Mouse (Mus musculus) intestine, postnatal 0 days (tissue): ENCODE measurements around the gene Urm1. TPM values are rescaled to one million over a fixed set of nuclear protein-coding genes. Genes with fewer than 3 reads are reported as not detected.

Experiments
- ATAC-seq: fragments of 200-750 bp; cut with Nextera tagmentation; 2 replicates; pipeline ENCODE4 v1.8.0; 2017; ENCODE audit warnings: mild to moderate bottlenecking, moderate TSS enrichment, moderate library complexity
- H3K27ac ChIP-seq: fragments of 300-500 bp; sonication (generic); 2 replicates; pipeline ENCODE4 v1.5.1; 2014; ENCODE audit warnings: mild to moderate bottlenecking, low read depth, low read length, moderate library complexity
- H3K27me3 ChIP-seq: fragments of 300-500 bp; sonication (generic); replicated peaks from 2 replicates; pipeline ENCODE4 v1.6.1; 2014; ENCODE audit warnings: low read length, mixed read lengths; ENCODE audit not compliant: control insufficient read depth, insufficient read depth
- H3K36me3 ChIP-seq: fragments of 300-500 bp; sonication (generic); 2 replicates; pipeline ENCODE4 v1.6.1; 2014; ENCODE audit warnings: mild to moderate bottlenecking, moderate library complexity; ENCODE audit not compliant: control insufficient read depth, insufficient read depth
- H3K4me1 ChIP-seq: fragments of 300-500 bp; sonication (generic); replicated peaks from 2 replicates; pipeline ENCODE4 v1.6.1; 2014; ENCODE audit warnings: antibody characterized with exemption, low read length, mixed read lengths; ENCODE audit not compliant: control insufficient read depth, insufficient read depth
- H3K4me2 ChIP-seq: fragments of 300-500 bp; sonication (generic); replicated peaks from 2 replicates; pipeline ENCODE4 v1.6.1; 2014; ENCODE audit warnings: low read depth, mild to moderate bottlenecking, moderate library complexity
- H3K4me3 ChIP-seq: fragments of 300-500 bp; sonication (generic); 2 replicates; pipeline ENCODE4 v1.5.1; 2014; ENCODE audit warnings: low read depth, low read length
- H3K9ac ChIP-seq: fragments of 300-500 bp; sonication (generic); 2 replicates; pipeline ENCODE4 v1.6.1; 2014; ENCODE audit warnings: mild to moderate bottlenecking, low read depth, low read length
- H3K9me3 ChIP-seq: fragments of 300-500 bp; sonication (generic); 2 replicates; pipeline ENCODE4 v1.6.1; 2016; ENCODE audit warnings: mixed run types; ENCODE audit not compliant: control insufficient read depth
- CTCF ChIP-seq: sonication (generic); IDR thresholded peaks from 2 replicates; pipeline ENCODE4 v1.5.1; 2016; ENCODE audit warnings: low read depth, mild to moderate bottlenecking, control low read depth, antibody characterized with exemption, moderate library complexity
- WGBS: fragments of 180-500 bp; shearing (Covaris S2); extraction: QIAGEN DNeasy Blood & Tissue Kit; methylation state at CpG from one replicate; pipeline ENCODE4 v1.1.7; 2014; 5-methylcytosine and 5-hydroxymethylcytosine counted together
- polyA plus RNA-seq: library from polyadenylated mRNA; unstranded; fragments of >200 nt; fragmentation: Nextera tagmentation; extraction: Ambion mirVana; gene quantifications from 2 replicates; pipeline ENCODE4 v1.2.1, GENCODE M21; 2015

Urm1 gene
- polyA plus RNA-seq, 1 experiment from 2014 or later = 24.9 TPM

DNA sequence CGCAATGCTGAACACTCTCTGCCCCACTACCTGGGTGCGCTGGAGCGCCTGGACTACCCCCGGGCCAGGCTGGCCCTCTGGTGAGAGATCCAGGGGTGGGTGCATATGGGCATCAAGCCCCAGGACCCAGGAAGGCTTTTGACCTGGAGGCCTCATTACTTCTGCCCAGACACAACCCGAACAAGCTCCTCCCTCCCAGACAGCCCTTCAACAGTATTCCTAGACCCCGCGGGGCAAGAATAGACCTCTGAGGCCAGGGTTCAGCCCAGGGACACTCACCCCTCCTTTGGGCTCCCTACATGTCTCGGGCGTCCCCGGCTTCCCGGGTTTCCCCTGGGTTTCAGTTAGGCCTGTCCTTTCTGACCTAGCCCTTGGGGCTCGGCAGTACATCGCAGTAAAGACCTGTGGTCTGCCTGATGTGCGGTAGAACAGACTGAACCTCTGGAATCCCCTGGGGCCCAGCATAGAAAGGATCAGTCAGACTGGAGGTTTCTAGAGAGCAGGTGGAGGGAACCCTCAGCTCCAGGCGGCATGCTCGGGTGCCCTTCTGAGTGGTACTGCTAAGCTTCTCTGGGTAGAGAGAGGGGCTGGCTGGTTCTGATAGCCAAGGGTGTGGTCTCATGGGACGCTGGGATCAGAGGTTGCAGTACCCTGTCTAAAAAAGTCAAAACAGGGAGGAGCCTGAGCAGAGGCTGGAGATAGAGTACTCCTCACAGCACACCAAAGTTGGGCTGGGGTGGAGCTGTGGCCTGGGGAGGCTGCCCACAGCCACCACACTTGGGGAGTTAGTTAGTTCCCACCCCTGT is 50.0 kb downstream of the Urm1 start:
- Histone ChIP-seq H3K36me3 (no peaks in the 10 kb centered on the region), H3K4me3 (peak overlapping the region; percentile 55), H3K27me3 (no peaks in the 10 kb centered on the region), H3K27ac (peak overlapping the region; percentile 24; the same call in 1 of the 2 replicates), H3K4me1 (no peaks in the 10 kb centered on the region; the same call in 1 of the 2 replicates), H3K9me3 (no peaks in the 10 kb centered on the region), H3K9ac (peak overlapping the region; percentile 43; the same call in 1 of the 2 replicates), H3K4me2 (peak overlapping the region; percentile 95)
- ATAC-seq = peak; percentile 22; the same call in 1 of the 2 replicates
- no peak for TF ChIP-seq CTCF
- WGBS = 8% methylated on average over 17 of the region's 17 CpGs

DNA sequence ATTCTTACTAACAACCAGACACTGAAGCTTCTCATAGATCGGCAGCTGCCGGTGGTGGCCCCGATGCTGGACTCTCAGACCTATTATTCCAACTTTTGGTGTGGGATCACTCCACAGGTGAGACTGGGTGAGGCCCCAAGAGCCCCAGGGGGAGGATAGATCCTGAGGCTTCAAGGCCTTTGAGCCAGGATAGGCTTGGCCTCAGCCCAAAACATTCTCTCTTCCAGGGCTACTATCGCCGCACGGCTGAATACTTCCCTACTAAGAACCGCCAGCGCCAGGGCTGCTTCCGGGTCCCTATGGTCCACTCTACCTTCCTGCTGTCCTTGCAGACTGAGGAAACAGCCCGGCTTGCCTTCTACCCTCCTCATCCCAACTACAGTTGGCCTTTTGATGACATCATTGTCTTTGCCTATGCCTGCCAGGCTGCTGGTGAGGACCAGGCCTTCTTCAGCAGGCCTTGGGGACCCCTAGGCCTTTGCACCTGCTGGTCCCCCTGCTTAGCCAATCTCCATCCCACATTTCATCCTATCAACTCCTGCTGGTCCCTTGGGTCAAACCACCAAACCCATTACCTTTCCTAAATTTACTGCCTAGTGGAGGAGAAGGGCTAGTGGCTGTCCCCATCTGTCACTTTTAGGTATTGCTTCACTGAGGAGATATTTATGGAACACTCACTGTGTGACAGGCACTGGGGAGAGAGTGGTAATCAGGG is 52.9 kb downstream of the Urm1 start:
- Histone ChIP-seq H3K9me3 (no peaks in the 10 kb centered on the region), H3K36me3 (peaks cover 7% of the 10 kb centered on the region; the same call in 1 of the 2 replicates), H3K27me3 (no peaks in the 10 kb centered on the region), H3K4me3 (no peak overlapping the region), H3K9ac (no peak overlapping the region), H3K27ac (no peak overlapping the region), H3K4me1 (no peaks in the 10 kb centered on the region; the same call in 1 of the 2 replicates), H3K4me2 (no peak overlapping the region)
- no peak for ATAC-seq
- WGBS = 93% methylated on average over 10 of the region's 10 CpGs
- no peak for TF ChIP-seq CTCF

GRCm38 (mm10) chr2:29873801-29874200 is 53.9 kb downstream of the Urm1 start:
- H3K9ac ChIP-seq = no peak overlapping the region
- H3K4me3 ChIP-seq = no peak overlapping the region
- H3K27ac ChIP-seq = no peak overlapping the region
- H3K9me3 ChIP-seq = no peaks in the 10 kb centered on the region
- ATAC-seq = no peak
- no peaks in the 10 kb centered on the region for H3K27me3 ChIP-seq
- no peaks in the 10 kb centered on the region; the same call in 1 of the 2 replicates for H3K4me1 ChIP-seq
- H3K36me3 ChIP-seq = peaks cover 7% of the 10 kb centered on the region; the same call in 1 of the 2 replicates
- no peak for TF ChIP-seq CTCF
- no peak overlapping the region for H3K4me2 ChIP-seq
- WGBS = 90% methylated on average over 4 of the region's 4 CpGs

GRCm38 (mm10) chr2:29878061-29878460 is 58.2 kb downstream of the Urm1 start:
- Histone ChIP-seq H3K36me3 (peaks cover 7% of the 10 kb centered on the region; the same call in 1 of the 2 replicates), H3K4me1 (no peaks in the 10 kb centered on the region), H3K9ac (no peak overlapping the region), H3K4me3 (no peak overlapping the region), H3K4me2 (no peak overlapping the region), H3K9me3 (no peaks in the 10 kb centered on the region), H3K27ac (no peak overlapping the region), H3K27me3 (no peaks in the 10 kb centered on the region)
- ATAC-seq = no peak
- TF ChIP-seq CTCF = no peak
- 85% methylated on average over 4 of the region's 4 CpGs for WGBS

- TF ChIP-seq CTCF = no peak
- Histone ChIP-seq H3K9me3 (no peaks in the 10 kb centered on the region), H3K4me2 (0 out of 2 replicates have a peak overlapping the region, but pooled peaks have one; percentile 21), H3K27me3 (no peaks in the 10 kb centered on the region), H3K36me3 (peaks cover 7% of the 10 kb centered on the region; the same call in 1 of the 2 replicates), H3K27ac (no peak overlapping the region), H3K9ac (no peak overlapping the region), H3K4me1 (no peaks in the 10 kb centered on the region), H3K4me3 (no peak overlapping the region)
- peak; percentile 53; the same call in 1 of the 2 replicates for ATAC-seq
- WGBS = 45% methylated on average over 8 of the region's 8 CpGs
Observed at GRCm38 (mm10) chr2:29879191-29879590, 59.3 kb downstream of the Urm1 start.
